Mouse (Mus musculus) G1E (cell line): Measurements from ENCODE around the gene Shank2.

Experiments
- CTCF ChIP-seq: IDR thresholded peaks from 2 replicates; pipeline ENCODE4 v1.5.1; 2012; ENCODE audit warnings: low read depth, low read length, inconsistent platforms, mixed read lengths
- GATA1 ChIP-seq: IDR thresholded peaks from 2 replicates; pipeline ENCODE4 v1.6.1; 2012; ENCODE audit warnings: borderline replicate concordance, low read length, inconsistent platforms, mixed read lengths
- GATA2 ChIP-seq: IDR thresholded peaks from 2 replicates; pipeline ENCODE4 v1.6.1; 2012; ENCODE audit warnings: low read depth, low read length, inconsistent platforms, borderline replicate concordance
- POLR2AphosphoS5 ChIP-seq: IDR thresholded peaks from 2 replicates; pipeline ENCODE4 v1.6.1; 2012; ENCODE audit warnings: low read depth, low read length, inconsistent platforms; ENCODE audit not compliant: insufficient replicate concordance
- TAL1 ChIP-seq: conservative IDR thresholded peaks from 2 replicates; pipeline ENCODE4 v1.6.1; 2012; ENCODE audit warnings: low read depth, low read length, inconsistent platforms, mixed read lengths

- TF ChIP-seq POLR2AphosphoS5 (no peak), CTCF (no peak), GATA1 (no peak), GATA2 (no peak), TAL1 (no peak)
Measured at GRCm38 (mm10) chr7:144029246-144029645, 27.5 kb downstream of the Shank2 start.
